ENCODE assay signal across 30 mouse cellular contexts in genomic region chr13:34441347-34441746, GRCm38 (mm10).
DNase-seq lines count a peak whose midpoint lies in the region; ATAC-seq and TF ChIP-seq lines count a peak whose summit lies in the region.
"Had no signal": no experiment of that assay in that cellular context is flagged by ENCODE, and none has a peak within 500 bp of the region (broad histone marks: within the 10 kb centered on the region; RNA-seq: fewer than 3 reads in every experiment).

No protein-coding gene starts in this region.

- no peaks in the 10 kb centered on the region for H3K79me2 ChIP-seq in liver, adult 2 months (ENCODE audit: control insufficient read depth, insufficient read depth, low read length)

- H3K4me1 ChIP-seq in forebrain, embryonic 10.5 days: peaks cover 9% of the 10 kb centered on the region
- no peaks in the 10 kb centered on the region for H3K4me1 ChIP-seq in forebrain, embryonic 13.5 days
- peaks cover 3% of the 10 kb centered on the region; the same call in 1 of the 2 replicates for H3K4me1 ChIP-seq in liver, adult 2 months (ENCODE audit: control insufficient read depth, insufficient read depth, low read length)
- H3K4me1 ChIP-seq: embryonic facial prominence, embryonic 12.5 days; embryonic facial prominence, embryonic 15.5 days; heart, embryonic 15.5 days had no signal

- H3K27me3 ChIP-seq in forebrain, embryonic 10.5 days (ENCODE audit: poor library complexity, severe bottlenecking): no peaks in the 10 kb centered on the region
- H3K27me3 ChIP-seq in forebrain, embryonic 13.5 days: no peaks in the 10 kb centered on the region
- H3K27me3 ChIP-seq in liver, adult 2 months (ENCODE audit: control insufficient read depth, insufficient read depth, low read length): no peaks in the 10 kb centered on the region
- H3K27me3 ChIP-seq: CH12.LX; embryonic facial prominence, embryonic 12.5 days; embryonic facial prominence, embryonic 15.5 days; heart, embryonic 12.5 days; heart, embryonic 15.5 days; hindbrain, embryonic 13.5 days; Patski had no signal

- no peak for ATAC-seq in forebrain, embryonic 13.5 days
- ATAC-seq: forebrain, embryonic 14.5 days; forebrain, postnatal 0 days; hindbrain, embryonic 16.5 days; Patski had no signal

- no peak for DNase-seq in forebrain, embryonic 10.5 days (ENCODE audit: extremely low spot score, low spot score)
- DNase-seq in liver, adult 2 months (ENCODE audit: extremely low read depth, low read depth, low spot score): peak; percentile 26
- DNase-seq in liver: no peak
- DNase-seq in adipocyte (ENCODE audit: low spot score): peak; percentile 50
- DNase-seq in gonadal fat pad, adult 2 months (ENCODE audit: low read depth): peak; percentile 99
- no peak for DNase-seq in thymus, adult 18-20 months
- DNase-seq: adrenal gland, adult 8-10 months; adrenal gland, postnatal 36 days; B cell, adult 2 months; cerebellum, adult 2 months; cerebellum, adult 9-11 months; cerebellum, postnatal 25 days; forebrain, postnatal 0 days; gastrocnemius, adult 2 months; gastrocnemius, postnatal 14 days; heart, adult 18-20 months; heart, postnatal 10 days; heart, postnatal 36 days had no signal

- H3K36me3 ChIP-seq in forebrain, embryonic 10.5 days (replicated peaks): no peaks in the 10 kb centered on the region
- H3K36me3 ChIP-seq in forebrain, embryonic 13.5 days (ENCODE audit: poor library complexity, severe bottlenecking): no peaks in the 10 kb centered on the region
- H3K36me3 ChIP-seq in liver, adult 2 months (ENCODE audit: control insufficient read depth, insufficient read depth, low read length): no peaks in the 10 kb centered on the region
- H3K36me3 ChIP-seq: embryonic facial prominence, embryonic 12.5 days; embryonic facial prominence, embryonic 15.5 days; G1E; heart, embryonic 12.5 days; heart, embryonic 15.5 days; hindbrain, embryonic 10.5 days; hindbrain, embryonic 13.5 days had no signal

- no peak overlapping the region for H3K4me2 ChIP-seq in forebrain, embryonic 13.5 days
- H3K4me2 ChIP-seq: embryonic facial prominence, embryonic 12.5 days; embryonic facial prominence, embryonic 15.5 days; heart, embryonic 12.5 days; heart, embryonic 15.5 days; hindbrain, embryonic 13.5 days had no signal

- H3K9ac ChIP-seq in forebrain, embryonic 13.5 days: no peak overlapping the region
- no peak overlapping the region for H3K9ac ChIP-seq in liver, adult 2 months (ENCODE audit: low read depth, low read length)
- H3K9ac ChIP-seq: embryonic facial prominence, embryonic 12.5 days; embryonic facial prominence, embryonic 15.5 days; forebrain, postnatal 0 days; heart, embryonic 12.5 days; heart, embryonic 15.5 days; hindbrain, embryonic 13.5 days had no signal

- 72% methylated on average over 1 of the region's 1 CpGs for WGBS in forebrain, embryonic 10.5 days
- 56% methylated on average over 1 of the region's 1 CpGs for WGBS in forebrain, embryonic 13.5 days
- 39% methylated on average over 1 of the region's 1 CpGs for WGBS in liver, adult 2 months

- H3K9me3 ChIP-seq in forebrain, embryonic 10.5 days: no peaks in the 10 kb centered on the region
- H3K9me3 ChIP-seq in forebrain, embryonic 13.5 days (replicated peaks): no peaks in the 10 kb centered on the region
- H3K9me3 ChIP-seq: embryonic facial prominence, embryonic 12.5 days; embryonic facial prominence, embryonic 15.5 days; G1E; heart, embryonic 12.5 days; heart, embryonic 15.5 days; hindbrain, embryonic 10.5 days; hindbrain, embryonic 13.5 days had no signal

- 0 out of 2 replicates have a peak overlapping the region, but pooled peaks have one; percentile 5 for H3K27ac ChIP-seq in forebrain, embryonic 10.5 days
- no peak overlapping the region for H3K27ac ChIP-seq in forebrain, embryonic 13.5 days
- H3K27ac ChIP-seq in liver, adult 2 months (replicated peaks; ENCODE audit: insufficient read depth, low read depth, low read length): no peak overlapping the region
- H3K27ac ChIP-seq: embryonic facial prominence, embryonic 12.5 days; embryonic facial prominence, embryonic 15.5 days; gastrocnemius, adult 2 months; heart, embryonic 15.5 days; hindbrain, embryonic 10.5 days; hindbrain, embryonic 13.5 days had no signal

- no peak for TF ChIP-seq POLR2A in liver, adult 2 months (IDR thresholded peaks at IDR 0.05; ENCODE audit: extremely low read depth, insufficient read depth, low read length)

- TF ChIP-seq CTCF in liver, adult 2 months (IDR thresholded peaks at IDR 0.05; ENCODE audit: low read depth, low read length): no peak

- H3K4me3 ChIP-seq in forebrain, embryonic 10.5 days: no peak overlapping the region
- H3K4me3 ChIP-seq in forebrain, embryonic 13.5 days: no peak overlapping the region
- H3K4me3 ChIP-seq in liver, adult 2 months (ENCODE audit: insufficient read depth, low read depth, low read length): no peak overlapping the region
- H3K4me3 ChIP-seq: embryonic facial prominence, embryonic 12.5 days; embryonic facial prominence, embryonic 15.5 days; gastrocnemius, adult 2 months; heart, embryonic 12.5 days; heart, embryonic 15.5 days; hindbrain, embryonic 10.5 days; hindbrain, embryonic 13.5 days had no signal

Comparison
In these comparisons a context has a peak if more than half of its experiments do, and no peak if none do; other contexts are left out.
1. DNase-seq: peak in liver, adult 2 months (single experiment), adipocyte (single experiment) and gonadal fat pad, adult 2 months (single experiment); none in forebrain, embryonic 10.5 days (single experiment), liver (single experiment) and thymus, adult 18-20 months (0 of 2).